Mouse (Mus musculus) right cerebral cortex, postnatal 14 days (tissue): ENCODE data around the gene Ndufab1.

ENCODE experiments used
- DNase-seq: peaks from one replicate; pipeline ENCODE4 v3.0.0; 2022

Gene Ndufab1

GRCm38 (mm10) chr7:122066945-122067516 is 34.7 kb downstream of the Ndufab1 start, which contains the start of the genes Ubfd1 and Ears2:
Ubfd1 (plus strand) TSS chr7:122067175.
Ears2 (minus strand) TSS chr7:122067263.
- DNase-seq, result peak; percentile 94

- DNase-seq, result no peak
Observed at GRCm38 (mm10) chr7:122066102-122066944, 35.4 kb downstream of the Ndufab1 start.

GRCm38 (mm10) chr7:122065656-122066055 is 36.0 kb downstream of the Ndufab1 start:
- no peak for DNase-seq

- no peak for DNase-seq
Observed at GRCm38 (mm10) chr7:122056633-122057032, 45.1 kb downstream of the Ndufab1 start.

GRCm38 (mm10) chr7:122050834-122051233 is 50.9 kb downstream of the Ndufab1 start:
- DNase-seq, result no peak

GRCm38 (mm10) chr7:122048191-122048590 is 53.5 kb downstream of the Ndufab1 start:
- DNase-seq, result no peak

- DNase-seq, result no peak
Observed at GRCm38 (mm10) chr7:122046813-122047212, 54.9 kb downstream of the Ndufab1 start.

GRCm38 (mm10) chr7:122045711-122046110 is 56.0 kb downstream of the Ndufab1 start:
- no peak for DNase-seq

- DNase-seq, result peak; percentile 13
Observed at GRCm38 (mm10) chr7:122045181-122045634, 56.5 kb downstream of the Ndufab1 start.

- no peak for DNase-seq
Observed at GRCm38 (mm10) chr7:122044106-122044505, 57.6 kb downstream of the Ndufab1 start.
